Mouse (Mus musculus): ENCODE data around the gene Pcdh10. TPM values are rescaled to one million over a fixed set of nuclear protein-coding genes. Genes with fewer than 3 reads are reported as not detected.

The Pcdh10 gene
- polyA plus RNA-seq (2015; fragmentation: Nextera tagmentation; extraction: Ambion mirVana) = 0.34 and 0.41 TPM in 2 replicates

DNA sequence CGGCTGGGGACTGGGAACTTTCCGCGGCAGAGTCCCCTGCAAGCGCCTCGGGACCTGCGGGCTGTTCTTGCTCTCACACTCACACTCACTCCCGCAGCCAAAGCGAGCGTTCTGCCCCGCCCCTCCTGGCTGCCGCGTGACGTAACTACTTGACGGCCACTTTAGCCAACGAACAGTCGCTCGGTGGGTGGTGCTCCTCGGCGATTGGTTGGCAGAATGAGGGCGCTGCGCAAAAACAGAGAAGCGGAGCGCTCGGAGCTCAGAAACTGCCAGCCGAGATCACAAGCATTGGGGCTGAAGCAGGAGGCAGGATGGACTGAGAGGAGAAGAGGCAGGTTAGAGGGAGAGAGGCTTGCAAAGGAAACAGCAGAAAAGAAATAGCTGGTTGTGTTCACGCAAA, at the start of gene Pcdh10:
TSS of gene Pcdh10 (plus strand) at position 254 of the 400 bp plus-strand sequence.
- ATAC-seq (ENCODE audit: low FRiP score, low TSS enrichment) (peak; percentile 97), DNase-seq (ENCODE audit: low spot score) (peak; percentile 92)
- Histone ChIP-seq H3K9ac (ENCODE audit: low read length) (no peak within 1 kb of the TSS), H3K4me1 (replicated peaks; ENCODE audit: control insufficient read depth, insufficient read depth) (peaks cover 4% of the 10 kb centered on the region; the same call in 1 of the 2 replicates), H3K27me3 (ENCODE audit: control insufficient read depth, insufficient read depth, low read length) (peaks cover 9% of the 10 kb centered on the region; the same call in 1 of the 2 replicates), H3K27ac (replicated peaks) (no peak within 1 kb of the TSS), H3K4me3 (ENCODE audit: low read depth, low read length) (peak within 1 kb of the TSS; percentile 51), H3K4me2 (replicated peaks; ENCODE audit: low read depth) (peak within 1 kb of the TSS; percentile 95), H3K36me3 (ENCODE audit: control insufficient read depth, insufficient read depth, low read length) (no peaks in the 10 kb centered on the region), H3K9me3 (ENCODE audit: control insufficient read depth, low read length) (no peaks in the 10 kb centered on the region)
- TF ChIP-seq CTCF (IDR thresholded peaks at IDR 0.05; ENCODE audit: low read depth) (no peak; the same call in 1 of the 2 replicates), EP300 (optimal IDR thresholded peaks at IDR 0.05) (no peak)
- under 1% methylated on average over 26 of the region's 26 CpGs for WGBS

DNA sequence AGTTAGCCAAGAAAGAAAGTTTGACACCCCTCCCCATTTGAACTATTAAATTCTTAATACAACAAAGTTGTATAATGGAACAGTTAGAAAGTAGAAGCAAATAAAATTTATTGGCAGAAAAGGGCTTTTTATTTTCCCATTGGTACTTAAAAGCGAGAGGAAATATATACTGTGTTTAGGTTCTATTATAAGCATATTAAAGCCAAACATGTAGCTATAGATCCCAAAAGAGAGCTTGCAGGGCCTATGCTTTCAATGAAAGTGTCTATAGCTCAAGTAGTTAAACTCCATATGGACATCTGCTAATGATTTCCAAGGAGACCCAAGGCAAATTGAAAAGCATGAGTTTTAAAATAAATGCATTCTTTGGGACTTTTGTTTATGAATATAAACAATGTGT, 22.3 kb upstream of the Pcdh10 start:
- Histone ChIP-seq H3K27ac (replicated peaks) (no peak overlapping the region), H3K4me1 (replicated peaks; ENCODE audit: control insufficient read depth, insufficient read depth) (no peaks in the 10 kb centered on the region), H3K27me3 (ENCODE audit: control insufficient read depth, insufficient read depth, low read length) (no peaks in the 10 kb centered on the region), H3K9ac (ENCODE audit: low read length) (no peak overlapping the region), H3K9me3 (ENCODE audit: control insufficient read depth, low read length) (no peaks in the 10 kb centered on the region), H3K36me3 (ENCODE audit: control insufficient read depth, insufficient read depth, low read length) (no peaks in the 10 kb centered on the region), H3K4me2 (replicated peaks; ENCODE audit: low read depth) (no peak overlapping the region), H3K4me3 (ENCODE audit: low read depth, low read length) (no peak overlapping the region)
- ATAC-seq (ENCODE audit: low FRiP score, low TSS enrichment) (no peak), DNase-seq (ENCODE audit: low spot score) (no peak)
- WGBS = 71% methylated on average over 1 of the region's 1 CpGs
- TF ChIP-seq EP300 (optimal IDR thresholded peaks at IDR 0.05) = no peak
- TF ChIP-seq CTCF (IDR thresholded peaks at IDR 0.05; ENCODE audit: low read depth) = no peak

DNA sequence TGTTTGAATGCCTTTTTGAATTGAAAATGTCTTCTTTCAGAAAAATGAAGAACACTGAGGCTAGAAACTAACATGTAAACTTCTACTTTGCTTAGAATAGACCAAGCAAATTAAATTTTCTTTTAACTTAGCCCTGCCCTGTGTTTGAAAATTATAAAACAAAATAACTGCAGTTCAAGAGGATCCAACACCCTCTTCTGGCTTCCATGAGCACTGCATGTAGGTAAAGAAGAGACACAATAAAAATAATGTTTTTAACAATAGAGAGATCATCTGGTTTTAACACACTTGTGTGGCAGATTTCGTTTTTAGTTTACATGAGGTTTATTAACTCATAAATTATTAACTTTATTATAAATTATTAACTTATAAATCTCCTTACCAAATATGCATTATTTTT, 9.2 kb upstream of the Pcdh10 start:
- no peak for ATAC-seq (ENCODE audit: low FRiP score, low TSS enrichment)
- no peaks in the 10 kb centered on the region for H3K4me1 ChIP-seq (replicated peaks; ENCODE audit: control insufficient read depth, insufficient read depth)
- DNase-seq (ENCODE audit: low spot score) = no peak

DNA sequence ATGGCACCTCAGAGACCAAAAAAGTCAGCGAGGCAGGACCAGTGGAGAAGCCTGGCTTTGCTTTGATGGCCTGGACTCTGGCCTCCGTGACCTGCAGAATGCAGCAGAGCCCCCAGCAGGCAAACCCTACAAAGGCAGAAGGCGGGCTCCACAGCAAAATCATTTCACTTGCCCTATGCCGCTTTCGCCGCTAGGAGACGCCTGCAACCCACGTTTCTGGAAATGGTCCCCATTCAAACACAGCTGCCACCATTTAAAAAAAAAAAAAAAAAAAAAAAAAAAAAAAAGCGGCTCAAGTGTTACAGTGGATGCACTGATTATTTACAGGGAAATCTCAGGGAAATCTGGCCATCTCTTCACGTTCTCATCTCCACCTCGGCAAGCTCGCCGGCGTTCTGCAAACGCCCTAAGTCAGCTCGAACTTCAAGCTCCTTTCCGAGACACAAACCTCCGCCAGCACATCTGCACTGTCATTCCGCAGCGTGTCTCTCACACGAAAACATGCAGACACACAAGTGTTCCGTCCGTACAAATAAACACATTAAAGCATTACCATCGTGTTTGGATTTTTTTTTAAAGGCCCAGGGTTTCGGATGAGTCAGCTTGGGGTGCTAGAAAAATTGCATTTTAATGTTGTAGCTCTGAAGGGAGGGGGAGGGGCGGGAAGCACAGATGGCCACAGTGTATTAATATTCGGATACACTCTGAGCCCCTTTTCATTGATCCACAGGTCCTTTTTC, 2.3 kb upstream of the Pcdh10 start:
- Histone ChIP-seq H3K27me3 (ENCODE audit: control insufficient read depth, insufficient read depth, low read length) (peaks cover 9% of the 10 kb centered on the region; the same call in 1 of the 2 replicates), H3K36me3 (ENCODE audit: control insufficient read depth, insufficient read depth, low read length) (no peaks in the 10 kb centered on the region), H3K9ac (ENCODE audit: low read length) (no peak overlapping the region), H3K4me3 (ENCODE audit: low read depth, low read length) (peak overlapping the region; percentile 51), H3K4me1 (replicated peaks; ENCODE audit: control insufficient read depth, insufficient read depth) (peaks cover 4% of the 10 kb centered on the region; the same call in 1 of the 2 replicates), H3K4me2 (replicated peaks; ENCODE audit: low read depth) (peak overlapping the region; percentile 95), H3K9me3 (ENCODE audit: control insufficient read depth, low read length) (no peaks in the 10 kb centered on the region), H3K27ac (replicated peaks) (no peak overlapping the region)
- under 1% methylated on average over 27 of the region's 27 CpGs for WGBS
- peak; percentile 31; the same call in 1 of the 2 replicates for ATAC-seq (ENCODE audit: low FRiP score, low TSS enrichment)
- TF ChIP-seq CTCF (IDR thresholded peaks at IDR 0.05; ENCODE audit: low read depth) (peak; percentile 83), EP300 (optimal IDR thresholded peaks at IDR 0.05) (no peak)
- DNase-seq (ENCODE audit: low spot score) = peak; percentile 76

More for the DNA sequence above, 9.2 kb upstream of the Pcdh10 start:
- Histone ChIP-seq H3K9me3 (ENCODE audit: control insufficient read depth, low read length) (no peaks in the 10 kb centered on the region), H3K27me3 (ENCODE audit: control insufficient read depth, insufficient read depth, low read length) (no peaks in the 10 kb centered on the region), H3K4me2 (replicated peaks; ENCODE audit: low read depth) (no peak overlapping the region), H3K27ac (replicated peaks) (no peak overlapping the region), H3K9ac (ENCODE audit: low read length) (no peak overlapping the region), H3K36me3 (ENCODE audit: control insufficient read depth, insufficient read depth, low read length) (no peaks in the 10 kb centered on the region), H3K4me3 (ENCODE audit: low read depth, low read length) (no peak overlapping the region)
- TF ChIP-seq EP300 (optimal IDR thresholded peaks at IDR 0.05) (no peak), CTCF (IDR thresholded peaks at IDR 0.05; ENCODE audit: low read depth) (peak; percentile 45)
- 41% methylated on average over 1 of the region's 1 CpGs for WGBS

- no peak overlapping the region for H3K27ac ChIP-seq (replicated peaks)
- under 1% methylated on average over 59 of the region's 59 CpGs for WGBS
- peak overlapping the region; percentile 51 for H3K4me3 ChIP-seq (ENCODE audit: low read depth, low read length)
- peak overlapping the region; percentile 95 for H3K4me2 ChIP-seq (replicated peaks; ENCODE audit: low read depth)
- DNase-seq (ENCODE audit: low spot score) (peak; percentile 22), ATAC-seq (ENCODE audit: low FRiP score, low TSS enrichment) (no peak)
- TF ChIP-seq EP300 (optimal IDR thresholded peaks at IDR 0.05) (no peak), CTCF (IDR thresholded peaks at IDR 0.05; ENCODE audit: low read depth) (no peak)
- H3K4me1 ChIP-seq (replicated peaks; ENCODE audit: control insufficient read depth, insufficient read depth) = peaks cover 4% of the 10 kb centered on the region; the same call in 1 of the 2 replicates
- no peak overlapping the region for H3K9ac ChIP-seq (ENCODE audit: low read length)
- H3K9me3 ChIP-seq (ENCODE audit: control insufficient read depth, low read length) = no peaks in the 10 kb centered on the region
- H3K27me3 ChIP-seq (ENCODE audit: control insufficient read depth, insufficient read depth, low read length) = peaks cover 9% of the 10 kb centered on the region; the same call in 1 of the 2 replicates
- no peaks in the 10 kb centered on the region for H3K36me3 ChIP-seq (ENCODE audit: control insufficient read depth, insufficient read depth, low read length)
Measured at GRCm38 (mm10) chr3:45376501-45377390, 1.5 kb upstream of the Pcdh10 start.
